Mouse (Mus musculus) liver, embryonic 14.5 days (tissue): ENCODE measurements around the gene Tmem238. TPM values are rescaled to one million over a fixed set of nuclear protein-coding genes. Genes with fewer than 3 reads are reported as not detected.

Source experiments
- ATAC-seq: fragments of 200-750 bp; cut with Nextera tagmentation; 2 replicates; pipeline ENCODE4 v1.8.0; 2017; ENCODE audit warnings: moderate number of reproducible peaks, mild to moderate bottlenecking, moderate library complexity; ENCODE audit not compliant: insufficient read depth
- DNase-seq, 3 experiments: peaks; one replicate each; pipeline ENCODE4 v3.0.0-alpha.2; 2012 to 2013; ENCODE audit warnings: low read depth in 3 of 3, low spot score in 3 of 3
- H3K27ac ChIP-seq: fragments of 300-500 bp; sonication (generic); 2 replicates; pipeline ENCODE4 v1.5.1; 2014; ENCODE audit warnings: moderate library complexity, mild to moderate bottlenecking, control low read depth, inconsistent platforms
- H3K27me3 ChIP-seq: fragments of 300-500 bp; sonication (generic); 2 replicates; pipeline ENCODE4 v1.6.1; 2014; ENCODE audit warnings: mild to moderate bottlenecking, low read length, moderate library complexity; ENCODE audit not compliant: control insufficient read depth, insufficient read depth
- H3K36me3 ChIP-seq: fragments of 300-500 bp; sonication (generic); replicated peaks from 2 replicates; pipeline ENCODE4 v1.6.1; 2014; ENCODE audit warnings: low read depth; ENCODE audit not compliant: control insufficient read depth, insufficient read depth
- H3K4me1 ChIP-seq, 2 experiments: fragments of 200-500 bp in 1 of 2; fragments of 300-500 bp in 1 of 2; sonication (generic) in 1 of 2; replicated peaks; 2 replicates each; pipeline ENCODE4 v1.6.1; 2012 to 2014; ENCODE audit warnings: antibody characterized with exemption in 1 of 2, inconsistent platforms in 1 of 2, low read length in 1 of 2; ENCODE audit not compliant: control insufficient read depth in 2 of 2, insufficient read depth in 2 of 2
- H3K4me2 ChIP-seq: fragments of 300-500 bp; sonication (generic); 2 replicates; pipeline ENCODE4 v1.6.1; 2014; ENCODE audit warnings: low read depth, mild to moderate bottlenecking, control low read depth, moderate library complexity
- H3K4me3 ChIP-seq, 2 experiments: fragments of 200-500 bp in 1 of 2; fragments of 300-500 bp in 1 of 2; sonication (generic) in 1 of 2; 2 replicates each; pipeline ENCODE4 v1.5.1; 2012 to 2014; ENCODE audit warnings: low read depth in 2 of 2, low read length in 2 of 2, mild to moderate bottlenecking in 2 of 2, control low read depth in 1 of 2, inconsistent platforms in 1 of 2, moderate library complexity in 1 of 2; ENCODE audit not compliant: insufficient read depth in 1 of 2
- H3K9ac ChIP-seq: fragments of 300-500 bp; sonication (generic); replicated peaks from 2 replicates; pipeline ENCODE4 v1.6.1; 2014; ENCODE audit warnings: mild to moderate bottlenecking, control low read depth, moderate library complexity
- H3K9me3 ChIP-seq: fragments of 300-500 bp; sonication (generic); 2 replicates; pipeline ENCODE4 v1.6.1; 2016; ENCODE audit warnings: low read length, mixed read lengths; ENCODE audit not compliant: control insufficient read depth
- CTCF ChIP-seq: IDR thresholded peaks from 2 replicates; pipeline ENCODE4 v1.5.1; 2016; ENCODE audit warnings: antibody characterized with exemption, low read depth, control low read depth
- EP300 ChIP-seq: IDR thresholded peaks from 2 replicates; pipeline ENCODE4 v1.6.1; 2016; ENCODE audit warnings: antibody characterized with exemption, low read depth
- WGBS: fragments of 180-500 bp; shearing (Covaris S2); extraction: QIAGEN DNeasy Blood & Tissue Kit; methylation state at CpG from one replicate; pipeline ENCODE4 v1.1.7; 2014; ENCODE audit not compliant: insufficient replicate concordance; 5-methylcytosine and 5-hydroxymethylcytosine counted together
- polyA plus RNA-seq, 2 experiments: library from polyadenylated mRNA; depleted of rRNA in 1 of 2; stranded (reverse) in 1 of 2; unstranded in 1 of 2; fragments of >200 nt; fragmentation: Nextera tagmentation in 1 of 2; extraction: Ambion mirVana in 1 of 2; gene quantifications; 2 replicates each; pipeline versions ENCODE4 v1.2.1 to v1.2.3; 2012 to 2014

Gene Tmem238
- polyA plus RNA-seq, 2 experiments = 5.8 to 7.5 TPM

- ATAC-seq (no peak), DNase-seq (no peak)
- H3K27me3 ChIP-seq = peaks cover 22% of the 10 kb centered on the region
- H3K4me3 ChIP-seq = no peak overlapping the region
- TF ChIP-seq CTCF = no peak
- no peak for TF ChIP-seq EP300
- H3K36me3 ChIP-seq = no peaks in the 10 kb centered on the region
- H3K4me1 ChIP-seq = peaks cover 4 to 7% of the 10 kb centered on the region in 2 experiments
- H3K9me3 ChIP-seq = no peaks in the 10 kb centered on the region
- no peak overlapping the region for H3K27ac ChIP-seq
- no peak overlapping the region for H3K4me2 ChIP-seq
- H3K9ac ChIP-seq = no peak overlapping the region
- 23% methylated on average over 3 of the region's 3 CpGs for WGBS
Observed at GRCm38 (mm10) chr7:4782130-4782529, 7.3 kb downstream of the Tmem238 start.

- TF ChIP-seq EP300 = no peak
- no peak for TF ChIP-seq CTCF
- H3K27me3 ChIP-seq = peaks cover 44% of the 10 kb centered on the region
- no peaks in the 10 kb centered on the region for H3K9me3 ChIP-seq
- DNase-seq (no peak), ATAC-seq (no peak)
- H3K36me3 ChIP-seq = no peaks in the 10 kb centered on the region
- no peak overlapping the region for H3K9ac ChIP-seq
- no peak overlapping the region for H3K4me2 ChIP-seq
- no peak overlapping the region for H3K27ac ChIP-seq
- H3K4me3 ChIP-seq = no peak overlapping the region
- whole genome bisulfite sequencing = 12% methylated on average over 5 of the region's 5 CpGs
- H3K4me1 ChIP-seq = peaks cover 4 to 7% of the 10 kb centered on the region in 2 experiments
Observed at GRCm38 (mm10) chr7:4779921-4780320, 9.5 kb downstream of the Tmem238 start.

GRCm38 (mm10) chr7:4777851-4778637 is 11.4 kb downstream of the Tmem238 start:
- no peaks in the 10 kb centered on the region for H3K4me1 ChIP-seq
- DNase-seq (no peak), ATAC-seq (no peak)
- H3K4me2 ChIP-seq = no peak overlapping the region
- 14% methylated on average over 20 of the region's 20 CpGs for WGBS
- H3K9ac ChIP-seq = no peak overlapping the region
- no peak overlapping the region for H3K4me3 ChIP-seq
- no peak for TF ChIP-seq CTCF
- TF ChIP-seq EP300 = no peak
- H3K27me3 ChIP-seq = peaks cover 56% of the 10 kb centered on the region
- H3K36me3 ChIP-seq = no peaks in the 10 kb centered on the region
- no peak overlapping the region for H3K27ac ChIP-seq
- no peaks in the 10 kb centered on the region for H3K9me3 ChIP-seq

- H3K27me3 ChIP-seq = peaks cover 56% of the 10 kb centered on the region
- H3K9ac ChIP-seq = no peak overlapping the region
- peak overlapping the region; percentile 46 for H3K4me2 ChIP-seq
- H3K4me3 ChIP-seq = peak overlapping the region; percentile 14 to 20; a peak in 2 of 4 replicates
- no peaks in the 10 kb centered on the region for H3K4me1 ChIP-seq
- TF ChIP-seq EP300 (no peak), CTCF (no peak)
- H3K27ac ChIP-seq = no peak overlapping the region
- ATAC-seq (peak; percentile 47), DNase-seq (no peak)
- WGBS = 2% methylated on average over 55 of the region's 56 CpGs
- H3K9me3 ChIP-seq = no peaks in the 10 kb centered on the region
- no peaks in the 10 kb centered on the region for H3K36me3 ChIP-seq
Observed at GRCm38 (mm10) chr7:4776861-4777830, 12.3 kb downstream of the Tmem238 start.

GRCm38 (mm10) chr7:4776131-4776530 is 13.3 kb downstream of the Tmem238 start:
- H3K4me2 ChIP-seq = no peak overlapping the region
- ATAC-seq (no peak), DNase-seq (no peak)
- H3K4me1 ChIP-seq = no peaks in the 10 kb centered on the region
- H3K27ac ChIP-seq = no peak overlapping the region
- 37% methylated on average over 10 of the region's 10 CpGs for WGBS
- no peak overlapping the region for H3K4me3 ChIP-seq
- H3K27me3 ChIP-seq = peaks cover 56% of the 10 kb centered on the region
- TF ChIP-seq EP300 (no peak), CTCF (no peak)
- no peaks in the 10 kb centered on the region for H3K36me3 ChIP-seq
- no peak overlapping the region for H3K9ac ChIP-seq
- no peaks in the 10 kb centered on the region for H3K9me3 ChIP-seq
